Mouse (Mus musculus) liver, postnatal 0 days (tissue): ENCODE measurements at regions not wholly inside any gene's neighbourhood (a gene's known extent, or its start where the extent isn't known, plus 50 kb on each side); places are given as distances from the start of the nearest gene placed in this dataset.

Source experiments
- ATAC-seq: fragments of 200-750 bp; cut with Nextera tagmentation; 2 replicates; pipeline ENCODE4 v1.8.0; 2017; ENCODE audit warnings: mild to moderate bottlenecking, moderate library complexity
- DNase-seq: peaks from one replicate; pipeline ENCODE4 v3.0.0-alpha.2; 2016
- H3K27ac ChIP-seq: fragments of 300-500 bp; sonication (generic); 2 replicates; pipeline ENCODE4 v1.5.1; 2014; ENCODE audit warnings: antibody characterized with exemption, moderate library complexity, mild to moderate bottlenecking, low read depth
- H3K27me3 ChIP-seq: fragments of 300-500 bp; sonication (generic); 2 replicates; pipeline ENCODE4 v1.6.1; 2014; ENCODE audit warnings: low read length, control low read depth, mixed read lengths; ENCODE audit not compliant: insufficient read depth
- H3K36me3 ChIP-seq: fragments of 300-500 bp; sonication (generic); replicated peaks from 2 replicates; pipeline ENCODE4 v1.6.1; 2014; ENCODE audit warnings: mild to moderate bottlenecking, control low read depth, low read length, moderate library complexity, mixed read lengths; ENCODE audit not compliant: insufficient read depth
- H3K4me1 ChIP-seq: fragments of 300-500 bp; sonication (generic); 2 replicates; pipeline ENCODE4 v1.6.1; 2014; ENCODE audit warnings: antibody characterized with exemption, mild to moderate bottlenecking, control low read depth; ENCODE audit not compliant: insufficient read depth
- H3K4me2 ChIP-seq: fragments of 300-500 bp; sonication (generic); 2 replicates; pipeline ENCODE4 v1.6.1; 2014; ENCODE audit warnings: low read depth, mild to moderate bottlenecking, low read length, moderate library complexity, mixed read lengths
- H3K4me3 ChIP-seq: fragments of 300-500 bp; sonication (generic); 2 replicates; pipeline ENCODE4 v1.5.1; 2014; ENCODE audit warnings: low read depth, low read length
- H3K9ac ChIP-seq: fragments of 300-500 bp; sonication (generic); replicated peaks from 2 replicates; pipeline ENCODE4 v1.6.1; 2014; ENCODE audit warnings: mild to moderate bottlenecking, moderate library complexity
- H3K9me3 ChIP-seq: fragments of 300-500 bp; sonication (generic); 2 replicates; pipeline ENCODE4 v1.6.1; 2016; ENCODE audit warnings: mild to moderate bottlenecking, control low read depth, low read length, mixed read lengths
- CTCF ChIP-seq: sonication (generic); IDR thresholded peaks from 2 replicates; pipeline ENCODE4 v1.5.1; 2016; ENCODE audit warnings: antibody characterized with exemption, low read depth
- EP300 ChIP-seq: IDR thresholded peaks from 2 replicates; pipeline ENCODE4 v1.6.1; 2016; ENCODE audit warnings: antibody characterized with exemption, low read depth, mild to moderate bottlenecking
- WGBS: fragments of 180-500 bp; shearing (Covaris S2); extraction: QIAGEN DNeasy Blood & Tissue Kit; methylation state at CpG from one replicate; pipeline ENCODE4 v1.1.7; 2014; ENCODE audit not compliant: insufficient replicate concordance; 5-methylcytosine and 5-hydroxymethylcytosine counted together

- no peaks in the 10 kb centered on the region for H3K27me3 ChIP-seq
- no peak for TF ChIP-seq EP300
- TF ChIP-seq CTCF = no peak
These were observed 94.2 kb upstream of the Tut7 start for GRCm38 (mm10) chr13:59917185-59917584.

GRCm38 (mm10) chr13:59916166-59917044 lies 93.5 kb upstream of the Tut7 start:
- WGBS = 78% methylated on average over 22 of the region's 22 CpGs
- Histone ChIP-seq H3K27me3 (no peaks in the 10 kb centered on the region), H3K9ac (no peak overlapping the region), H3K4me1 (no peaks in the 10 kb centered on the region), H3K36me3 (no peaks in the 10 kb centered on the region), H3K4me3 (no peak overlapping the region), H3K27ac (no peak overlapping the region), H3K9me3 (no peaks in the 10 kb centered on the region), H3K4me2 (no peak overlapping the region)
- ATAC-seq = no peak
- TF ChIP-seq CTCF (no peak), EP300 (no peak)
- DNase-seq = no peak

More at GRCm38 (mm10) chr13:59917185-59917584, 94.2 kb upstream of the Tut7 start:
- H3K4me1 ChIP-seq = no peaks in the 10 kb centered on the region
- DNase-seq (no peak), ATAC-seq (no peak)
- 75% methylated on average over 5 of the region's 5 CpGs for WGBS
- H3K9me3 ChIP-seq = no peaks in the 10 kb centered on the region
- no peak overlapping the region for H3K27ac ChIP-seq
- H3K36me3 ChIP-seq = no peaks in the 10 kb centered on the region
- H3K4me2 ChIP-seq = no peak overlapping the region
- H3K4me3 ChIP-seq = no peak overlapping the region
- no peak overlapping the region for H3K9ac ChIP-seq

DNA sequence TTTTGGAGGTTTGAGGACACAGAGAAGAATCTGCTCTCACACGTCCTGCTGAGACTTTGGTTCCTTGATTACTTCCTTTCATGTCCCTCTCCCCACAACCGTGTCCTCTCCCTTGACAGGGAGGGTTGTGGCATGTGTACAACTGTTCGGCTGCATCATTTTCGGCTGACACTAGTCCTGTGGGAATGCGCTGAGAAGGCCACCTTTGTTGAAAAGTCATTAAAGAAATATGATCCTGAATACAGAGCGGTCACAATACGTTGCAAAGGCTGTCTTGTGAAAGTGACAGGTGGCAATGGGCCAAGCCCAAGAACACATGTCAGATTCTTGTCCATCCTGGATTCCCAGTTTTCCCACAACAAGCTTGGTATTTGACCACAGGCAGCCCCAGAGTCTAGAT lies 92.8 kb upstream of the Tut7 start:
- no peak overlapping the region for H3K9ac ChIP-seq
- no peak overlapping the region for H3K27ac ChIP-seq
- no peak for DNase-seq
- no peak overlapping the region for H3K4me2 ChIP-seq
- no peaks in the 10 kb centered on the region for H3K9me3 ChIP-seq
- ATAC-seq = no peak
- no peak overlapping the region for H3K4me3 ChIP-seq
- no peaks in the 10 kb centered on the region for H3K4me1 ChIP-seq
- H3K36me3 ChIP-seq = no peaks in the 10 kb centered on the region
- 70% methylated on average over 7 of the region's 7 CpGs for WGBS
- no peaks in the 10 kb centered on the region for H3K27me3 ChIP-seq
- TF ChIP-seq CTCF (no peak), EP300 (no peak)

GRCm38 (mm10) chr13:59910179-59911071 lies 87.5 kb upstream of the Tut7 start:
- Histone ChIP-seq H3K9me3 (no peaks in the 10 kb centered on the region), H3K4me1 (no peaks in the 10 kb centered on the region), H3K4me2 (no peak overlapping the region), H3K27me3 (no peaks in the 10 kb centered on the region), H3K27ac (no peak overlapping the region), H3K9ac (no peak overlapping the region), H3K4me3 (no peak overlapping the region), H3K36me3 (no peaks in the 10 kb centered on the region)
- TF ChIP-seq EP300 = no peak
- no peak for TF ChIP-seq CTCF
- ATAC-seq (no peak), DNase-seq (no peak)
- WGBS = 61% methylated on average over 8 of the region's 8 CpGs

- Histone ChIP-seq H3K9me3 (no peaks in the 10 kb centered on the region), H3K27ac (no peak overlapping the region), H3K27me3 (no peaks in the 10 kb centered on the region), H3K36me3 (no peaks in the 10 kb centered on the region), H3K4me2 (no peak overlapping the region), H3K4me3 (no peak overlapping the region), H3K4me1 (no peaks in the 10 kb centered on the region), H3K9ac (no peak overlapping the region)
- TF ChIP-seq CTCF (no peak), EP300 (no peak)
- DNase-seq (no peak), ATAC-seq (no peak)
- WGBS = 74% methylated on average over 4 of the region's 4 CpGs
These were observed 86.5 kb upstream of the Tut7 start for GRCm38 (mm10) chr13:59909400-59909799.

- no peak overlapping the region for H3K4me3 ChIP-seq
- no peaks in the 10 kb centered on the region for H3K4me1 ChIP-seq
- ATAC-seq = no peak
- no peak overlapping the region for H3K27ac ChIP-seq
- no peaks in the 10 kb centered on the region for H3K36me3 ChIP-seq
- WGBS = 80% methylated on average over 4 of the region's 4 CpGs
- no peak overlapping the region for H3K4me2 ChIP-seq
- no peaks in the 10 kb centered on the region for H3K9me3 ChIP-seq
- H3K27me3 ChIP-seq = no peaks in the 10 kb centered on the region
- no peak overlapping the region for H3K9ac ChIP-seq
- no peak for DNase-seq
- TF ChIP-seq EP300 (no peak), CTCF (no peak)
These were observed 85.8 kb upstream of the Tut7 start for GRCm38 (mm10) chr13:59908786-59909185.
